Mouse (Mus musculus): ENCODE measurements around the gene Srrt. TPM values are rescaled to one million over a fixed set of nuclear protein-coding genes. Genes with fewer than 3 reads are reported as not detected.

Gene Srrt
- total and polyA plus RNA-seq, 3 experiments = 291 to 454 TPM; not detected in 1

DNA sequence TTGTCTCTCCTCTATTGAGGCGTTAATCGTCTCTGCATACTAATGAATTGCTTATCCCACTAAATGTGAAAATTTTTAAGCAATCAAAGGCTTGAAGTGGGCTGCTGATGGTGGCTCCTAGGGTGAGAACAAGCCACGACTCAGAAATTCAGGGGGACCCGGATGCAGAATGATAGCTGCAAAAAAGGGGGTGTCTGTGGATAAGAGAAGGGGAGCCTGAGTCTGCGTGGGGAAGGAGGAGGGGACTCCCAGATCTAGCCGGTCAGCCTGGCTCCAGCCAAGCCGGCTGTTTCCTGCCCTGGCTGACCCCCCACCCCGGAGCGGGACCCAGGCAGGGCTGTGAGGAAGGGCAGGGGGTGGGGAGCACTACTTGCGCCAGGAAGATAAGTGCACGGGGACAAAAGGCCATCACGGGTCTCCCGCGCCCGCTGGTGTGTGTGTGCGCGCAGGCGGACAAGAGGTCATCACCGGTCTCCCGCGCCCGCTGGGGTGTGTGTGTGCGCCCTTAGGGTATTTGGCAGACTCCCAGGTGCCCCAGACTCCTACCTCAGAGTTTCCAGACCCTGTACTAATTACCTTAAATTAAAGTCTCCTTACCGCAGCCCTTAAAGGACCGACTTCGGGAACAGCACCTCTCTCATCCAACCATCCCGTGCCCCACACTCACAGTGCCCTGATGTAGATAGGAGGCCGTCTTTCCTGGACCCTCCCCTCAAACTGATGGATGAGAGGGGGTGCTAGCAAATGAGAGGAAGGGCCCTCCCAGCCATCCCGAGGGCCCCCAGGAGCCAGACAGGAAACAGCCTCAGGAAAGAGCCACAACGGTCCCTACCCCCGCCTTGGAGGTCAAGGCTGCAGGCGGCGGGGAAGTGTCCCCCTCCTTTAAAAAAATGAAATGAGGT is 41.3 kb upstream of the Srrt start:
- Histone ChIP-seq H3K9me3 (replicated peaks; ENCODE audit: insufficient read depth, low read length) (no peaks in the 10 kb centered on the region), H3K36me3 (ENCODE audit: control insufficient read depth in 1 of 2, insufficient read depth in 2 of 2, low read length in 2 of 2) (no peaks in the 10 kb centered on the region; a peak in 1 of 4 replicates), H3K27ac (ENCODE audit: control insufficient read depth, low read depth, low read length) (no peak overlapping the region), H3K4me3 (ENCODE audit: control insufficient read depth in 1 of 2, insufficient read depth in 1 of 2, low read depth in 2 of 2, low read length in 2 of 2) (no peak overlapping the region), H3K27me3 (ENCODE audit: control insufficient read depth in 1 of 2, insufficient read depth in 2 of 2, low read length in 2 of 2) (0 out of 4 replicates have a peak, but pooled peaks cover 0 to 2% of the 10 kb centered on the region in 2 experiments), H3K9ac (ENCODE audit: control insufficient read depth, low read depth, low read length, poor library complexity, severe bottlenecking) (no peak overlapping the region), H3K79me2 (ENCODE audit: control insufficient read depth, insufficient read depth, low read length, poor library complexity) (no peaks in the 10 kb centered on the region), H3K4me1 (ENCODE audit: control insufficient read depth in 1 of 2, insufficient read depth in 2 of 2, low read length in 2 of 2) (peaks cover 0 to 3% of the 10 kb centered on the region in 2 experiments; a peak in 2 of 4 replicates)
- no peak for DNase-seq (ENCODE audit: low read depth, low spot score)
- TF ChIP-seq POLR2AphosphoS5 (IDR thresholded peaks at IDR 0.05; ENCODE audit: borderline replicate concordance, low read depth, low read length) = no peak
- TF ChIP-seq JUND (IDR thresholded peaks at IDR 0.05; ENCODE audit: low read depth, low read length) = no peak
- no peak for TF ChIP-seq MXI1 (IDR thresholded peaks at IDR 0.05; ENCODE audit: low read depth, low read length)
- TF ChIP-seq E2F4 (IDR thresholded peaks at IDR 0.05; ENCODE audit: borderline replicate concordance, low read depth, low read length) = no peak
- TF ChIP-seq SMC3 (IDR thresholded peaks at IDR 0.05; ENCODE audit: low read depth, low read length) = no peak
- TF ChIP-seq RCOR1 (IDR thresholded peaks at IDR 0.05; ENCODE audit: low read depth, low read length) = no peak
- no peak for TF ChIP-seq MYC (IDR thresholded peaks at IDR 0.05; ENCODE audit: low read depth, low read length)
- no peak for TF ChIP-seq MAFK (IDR thresholded peaks at IDR 0.05; ENCODE audit: borderline replicate concordance, low read depth, low read length)
- TF ChIP-seq ZMIZ1 (IDR thresholded peaks at IDR 0.05; ENCODE audit: low read depth, low read length) = no peak
- no peak for TF ChIP-seq MAX (IDR thresholded peaks at IDR 0.05; ENCODE audit: low read length)
- no peak for TF ChIP-seq BHLHE40 (IDR thresholded peaks at IDR 0.05; ENCODE audit: borderline replicate concordance, low read depth, low read length)
- no peak for TF ChIP-seq CHD2 (IDR thresholded peaks at IDR 0.05; ENCODE audit: low read length)
- TF ChIP-seq UBTF (IDR thresholded peaks at IDR 0.05; ENCODE audit: borderline replicate concordance, insufficient read depth, low read depth, low read length) = no peak
- no peak for TF ChIP-seq MAZ (IDR thresholded peaks at IDR 0.05; ENCODE audit: low read depth, low read length)
- TF ChIP-seq POLR2AphosphoS2 (IDR thresholded peaks at IDR 0.05; ENCODE audit: low read length) = no peak

- H3K36me3 ChIP-seq (ENCODE audit: control insufficient read depth in 1 of 2, insufficient read depth in 2 of 2, low read length in 2 of 2) = no peaks in the 10 kb centered on the region; a peak in 1 of 4 replicates
- H3K79me2 ChIP-seq (ENCODE audit: control insufficient read depth, insufficient read depth, low read length, poor library complexity) = no peaks in the 10 kb centered on the region
- H3K4me3 ChIP-seq (ENCODE audit: control insufficient read depth in 1 of 2, insufficient read depth in 1 of 2, low read depth in 2 of 2, low read length in 2 of 2) = no peak overlapping the region
- 0 out of 4 replicates have a peak, but pooled peaks cover 0 to 2% of the 10 kb centered on the region in 2 experiments for H3K27me3 ChIP-seq (ENCODE audit: control insufficient read depth in 1 of 2, insufficient read depth in 2 of 2, low read length in 2 of 2)
- no peak overlapping the region for H3K9ac ChIP-seq (ENCODE audit: control insufficient read depth, low read depth, low read length, poor library complexity, severe bottlenecking)
- TF ChIP-seq BHLHE40 (IDR thresholded peaks at IDR 0.05; ENCODE audit: borderline replicate concordance, low read depth, low read length) = no peak
- TF ChIP-seq USF1 (IDR thresholded peaks at IDR 0.05; ENCODE audit: low read depth, low read length) = no peak
- TF ChIP-seq RAD21 (IDR thresholded peaks at IDR 0.05; ENCODE audit: low read depth, low read length) = no peak
- no peak for TF ChIP-seq GABPA (IDR thresholded peaks at IDR 0.05; ENCODE audit: low read depth, low read length)
- no peak for TF ChIP-seq ZMIZ1 (IDR thresholded peaks at IDR 0.05; ENCODE audit: low read depth, low read length)
- no peak for TF ChIP-seq MYC (IDR thresholded peaks at IDR 0.05; ENCODE audit: low read depth, low read length)
- DNase-seq (ENCODE audit: low read depth, low spot score) = no peak
- H3K9me3 ChIP-seq (replicated peaks; ENCODE audit: insufficient read depth, low read length) = no peaks in the 10 kb centered on the region
- peaks cover 0 to 3% of the 10 kb centered on the region in 2 experiments; a peak in 2 of 4 replicates for H3K4me1 ChIP-seq (ENCODE audit: control insufficient read depth in 1 of 2, insufficient read depth in 2 of 2, low read length in 2 of 2)
- no peak overlapping the region for H3K27ac ChIP-seq (ENCODE audit: control insufficient read depth, low read depth, low read length)
Measured at GRCm38 (mm10) chr5:137347856-137348255, 40.4 kb upstream of the Srrt start.

Measured in MEL (cell line).